Mouse (Mus musculus): ENCODE measurements around the gene Dmwd. TPM values are rescaled to one million over a fixed set of nuclear protein-coding genes. Genes with fewer than 3 reads are reported as not detected.
A peak's percentile ranks its signal among the peaks of the same experiment; 100 is the strongest.

Dmwd gene
- polyA plus RNA-seq, 1 experiment from 2014 or later: 5.4 TPM

- H3K4me2 ChIP-seq (replicated peaks; ENCODE audit: low read depth): peak within 1 kb of the TSS; percentile 56
- no peak within 1 kb of the TSS; the same call in 1 of the 2 replicates for H3K27ac ChIP-seq (ENCODE audit: low read depth, low read length)
- no peaks in the 10 kb centered on the region for H3K4me1 ChIP-seq (replicated peaks; ENCODE audit: control insufficient read depth, insufficient read depth, low read length)
- H3K36me3 ChIP-seq (ENCODE audit: control insufficient read depth, insufficient read depth): peaks cover 33% of the 10 kb centered on the region
- no peak for TF ChIP-seq CTCF (IDR thresholded peaks at IDR 0.05; ENCODE audit: low read depth)
- H3K4me3 ChIP-seq (ENCODE audit: low read depth, low read length): peak within 1 kb of the TSS; percentile 31
- H3K9ac ChIP-seq (ENCODE audit: low read depth, low read length): peak within 1 kb of the TSS; percentile 4; the same call in 1 of the 2 replicates
- no peaks in the 10 kb centered on the region for H3K27me3 ChIP-seq (replicated peaks; ENCODE audit: control insufficient read depth, insufficient read depth, low read length)
- WGBS: 33% methylated on average over 10 of the region's 10 CpGs
- H3K9me3 ChIP-seq (ENCODE audit: control insufficient read depth): no peaks in the 10 kb centered on the region
- peak; percentile 7; the same call in 1 of the 2 replicates for ATAC-seq
These were observed 7.7 kb downstream of the Dmwd start, which contains the start of gene Dmpk for GRCm38 (mm10) chr7:19083701-19084100. Gene Dmpk (plus strand): TSS chr7:19083849.

DNA sequence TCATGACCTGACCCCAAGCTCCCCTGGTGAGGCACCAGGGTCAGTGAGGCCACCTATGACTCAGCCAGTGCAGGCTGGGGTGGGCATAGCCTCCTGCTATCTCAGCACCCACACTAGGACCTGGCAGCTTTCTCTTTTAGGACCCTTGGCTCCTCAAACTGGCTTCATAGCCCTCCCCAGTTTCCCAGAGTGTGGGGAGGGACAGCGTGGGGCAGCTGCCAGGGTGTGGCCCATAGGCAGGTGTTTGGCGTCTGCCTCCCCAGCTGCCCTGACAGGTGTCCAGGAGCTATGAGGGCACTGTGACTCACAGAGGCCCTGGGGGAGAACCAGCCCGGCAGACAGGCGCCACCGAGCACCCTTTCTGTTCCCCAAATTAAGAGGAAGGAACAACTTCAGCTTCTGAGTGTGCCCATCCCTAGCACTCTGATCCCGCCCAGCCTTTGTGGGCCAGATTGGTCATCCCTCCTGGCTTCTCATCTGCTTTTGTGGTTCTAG is 8.3 kb downstream of the Dmwd start:
- 24% methylated on average over 6 of the region's 6 CpGs for WGBS
- TF ChIP-seq CTCF (IDR thresholded peaks at IDR 0.05; ENCODE audit: low read depth): no peak
- no peaks in the 10 kb centered on the region for H3K4me1 ChIP-seq (replicated peaks; ENCODE audit: control insufficient read depth, insufficient read depth, low read length)

GRCm38 (mm10) chr7:19084921-19085473 is 9.0 kb downstream of the Dmwd start:
- Histone ChIP-seq H3K36me3 (ENCODE audit: control insufficient read depth, insufficient read depth) (peaks cover 25% of the 10 kb centered on the region), H3K27me3 (replicated peaks; ENCODE audit: control insufficient read depth, insufficient read depth, low read length) (no peaks in the 10 kb centered on the region), H3K9me3 (ENCODE audit: control insufficient read depth) (no peaks in the 10 kb centered on the region), H3K4me3 (ENCODE audit: low read depth, low read length) (peak overlapping the region; percentile 31), H3K27ac (ENCODE audit: low read depth, low read length) (no peak overlapping the region; the same call in 1 of the 2 replicates), H3K4me2 (replicated peaks; ENCODE audit: low read depth) (peak overlapping the region; percentile 56), H3K4me1 (replicated peaks; ENCODE audit: control insufficient read depth, insufficient read depth, low read length) (no peaks in the 10 kb centered on the region), H3K9ac (ENCODE audit: low read depth, low read length) (0 out of 2 replicates have a peak overlapping the region, but pooled peaks have one; percentile 4)
- TF ChIP-seq CTCF (IDR thresholded peaks at IDR 0.05; ENCODE audit: low read depth): no peak
- 30% methylated on average over 9 of the region's 9 CpGs for WGBS
- ATAC-seq: no peak

More for the DNA sequence above, 8.3 kb downstream of the Dmwd start:
- Histone ChIP-seq H3K27ac (ENCODE audit: low read depth, low read length) (no peak overlapping the region; the same call in 1 of the 2 replicates), H3K4me2 (replicated peaks; ENCODE audit: low read depth) (peak overlapping the region; percentile 56), H3K27me3 (replicated peaks; ENCODE audit: control insufficient read depth, insufficient read depth, low read length) (no peaks in the 10 kb centered on the region), H3K36me3 (ENCODE audit: control insufficient read depth, insufficient read depth) (peaks cover 29% of the 10 kb centered on the region), H3K9ac (ENCODE audit: low read depth, low read length) (peak overlapping the region; percentile 4; the same call in 1 of the 2 replicates), H3K9me3 (ENCODE audit: control insufficient read depth) (no peaks in the 10 kb centered on the region), H3K4me3 (ENCODE audit: low read depth, low read length) (peak overlapping the region; percentile 31)
- ATAC-seq: peak; percentile 37

GRCm38 (mm10) chr7:19085495-19085894 is 9.5 kb downstream of the Dmwd start:
- ATAC-seq: no peak
- 12% methylated on average over 6 of the region's 6 CpGs for WGBS
- Histone ChIP-seq H3K9ac (ENCODE audit: low read depth, low read length) (no peak overlapping the region; the same call in 1 of the 2 replicates), H3K9me3 (ENCODE audit: control insufficient read depth) (no peaks in the 10 kb centered on the region), H3K36me3 (ENCODE audit: control insufficient read depth, insufficient read depth) (peaks cover 20% of the 10 kb centered on the region), H3K4me1 (replicated peaks; ENCODE audit: control insufficient read depth, insufficient read depth, low read length) (no peaks in the 10 kb centered on the region), H3K4me3 (ENCODE audit: low read depth, low read length) (peak overlapping the region; percentile 31), H3K27me3 (replicated peaks; ENCODE audit: control insufficient read depth, insufficient read depth, low read length) (no peaks in the 10 kb centered on the region), H3K4me2 (replicated peaks; ENCODE audit: low read depth) (peak overlapping the region; percentile 49), H3K27ac (ENCODE audit: low read depth, low read length) (no peak overlapping the region)
- TF ChIP-seq CTCF (IDR thresholded peaks at IDR 0.05; ENCODE audit: low read depth): no peak

GRCm38 (mm10) chr7:19086042-19086441 is 10.0 kb downstream of the Dmwd start:
- TF ChIP-seq CTCF (IDR thresholded peaks at IDR 0.05; ENCODE audit: low read depth): no peak
- no peak overlapping the region for H3K9ac ChIP-seq (ENCODE audit: low read depth, low read length)
- H3K36me3 ChIP-seq (ENCODE audit: control insufficient read depth, insufficient read depth): peaks cover 15% of the 10 kb centered on the region
- H3K27ac ChIP-seq (ENCODE audit: low read depth, low read length): no peak overlapping the region
- ATAC-seq: peak; percentile 31; the same call in 1 of the 2 replicates
- H3K27me3 ChIP-seq (replicated peaks; ENCODE audit: control insufficient read depth, insufficient read depth, low read length): no peaks in the 10 kb centered on the region
- 9% methylated on average over 14 of the region's 14 CpGs for WGBS
- no peaks in the 10 kb centered on the region for H3K9me3 ChIP-seq (ENCODE audit: control insufficient read depth)
- H3K4me2 ChIP-seq (replicated peaks; ENCODE audit: low read depth): peak overlapping the region; percentile 49
- H3K4me3 ChIP-seq (ENCODE audit: low read depth, low read length): peak overlapping the region; percentile 31
- H3K4me1 ChIP-seq (replicated peaks; ENCODE audit: control insufficient read depth, insufficient read depth, low read length): no peaks in the 10 kb centered on the region

DNA sequence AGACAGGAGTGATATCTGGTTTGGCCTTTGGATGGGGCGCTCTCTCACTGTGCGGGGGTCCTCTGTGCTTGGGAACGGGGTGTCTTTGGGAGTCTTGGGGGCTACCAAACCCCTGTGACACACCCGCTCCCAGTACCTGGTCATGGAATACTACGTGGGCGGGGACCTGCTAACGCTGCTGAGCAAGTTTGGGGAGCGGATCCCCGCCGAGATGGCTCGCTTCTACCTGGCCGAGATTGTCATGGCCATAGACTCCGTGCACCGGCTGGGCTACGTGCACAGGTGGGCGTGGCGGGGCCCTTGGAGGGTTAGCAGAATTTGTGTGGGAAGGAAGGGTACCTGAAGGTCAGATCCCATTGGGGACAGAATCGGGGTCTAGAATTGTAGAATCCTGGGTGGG is 10.7 kb downstream of the Dmwd start:
- Histone ChIP-seq H3K4me1 (replicated peaks; ENCODE audit: control insufficient read depth, insufficient read depth, low read length) (no peaks in the 10 kb centered on the region), H3K27ac (ENCODE audit: low read depth, low read length) (no peak overlapping the region), H3K9me3 (ENCODE audit: control insufficient read depth) (no peaks in the 10 kb centered on the region), H3K4me2 (replicated peaks; ENCODE audit: low read depth) (0 out of 2 replicates have a peak overlapping the region, but pooled peaks have one; percentile 49), H3K9ac (ENCODE audit: low read depth, low read length) (no peak overlapping the region), H3K36me3 (ENCODE audit: control insufficient read depth, insufficient read depth) (peaks cover 12% of the 10 kb centered on the region), H3K27me3 (replicated peaks; ENCODE audit: control insufficient read depth, insufficient read depth, low read length) (no peaks in the 10 kb centered on the region), H3K4me3 (ENCODE audit: low read depth, low read length) (no peak overlapping the region)
- no peak for ATAC-seq
- WGBS: 66% methylated on average over 18 of the region's 18 CpGs
- TF ChIP-seq CTCF (IDR thresholded peaks at IDR 0.05; ENCODE audit: low read depth): no peak

Data from intestine, postnatal 0 days (tissue).